Mouse (Mus musculus): ENCODE data around the gene Lrrc27. TPM values are rescaled to one million over a fixed set of nuclear protein-coding genes. Genes with fewer than 3 reads are reported as not detected.

Lrrc27 gene
- polyA plus RNA-seq, 1 experiment, result 4.6 TPM

DNA sequence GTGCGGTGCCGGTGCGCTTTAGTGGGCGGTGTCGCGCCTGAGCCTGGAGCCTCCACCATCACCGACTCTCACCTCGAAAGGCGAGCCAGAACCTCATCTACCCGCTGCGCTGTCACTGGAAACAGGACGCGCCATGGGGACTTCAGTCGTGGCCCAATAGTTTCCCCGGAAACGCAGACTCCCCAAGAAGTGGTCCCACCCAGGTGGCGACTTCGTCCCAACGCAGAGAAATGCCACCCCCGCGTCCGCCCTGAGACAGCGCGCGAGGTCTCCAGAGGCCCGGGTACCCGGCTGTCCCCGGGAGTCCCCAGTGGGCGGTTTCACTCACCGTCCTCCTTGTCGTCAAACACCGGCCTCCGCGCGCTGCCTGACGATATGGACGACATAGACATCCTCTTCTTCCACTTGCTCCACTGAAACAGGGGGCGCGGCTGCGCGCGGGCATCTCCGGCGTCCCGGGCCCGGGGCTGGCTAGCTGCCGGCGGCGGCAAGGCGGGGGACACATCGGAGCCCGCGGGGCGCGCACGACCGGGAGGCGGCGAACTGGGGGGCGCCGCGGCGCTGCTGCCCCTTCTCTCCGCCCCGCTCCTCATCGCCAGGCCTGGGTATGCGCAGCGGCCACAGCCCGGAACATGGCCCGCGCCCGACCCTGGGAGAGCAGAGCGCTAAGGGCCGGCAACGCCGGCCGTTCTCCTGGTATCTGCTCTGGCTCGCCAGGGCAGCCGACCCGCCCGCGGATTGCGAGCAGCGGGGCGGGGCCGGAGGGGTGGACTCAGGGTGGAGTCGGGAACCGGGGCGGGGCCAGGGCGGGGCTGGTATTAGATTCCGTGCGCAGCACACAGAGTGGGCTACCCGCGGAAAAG lies 24.8 kb upstream of the Lrrc27 start:
- TF ChIP-seq POLR2A (IDR thresholded peaks at IDR 0.05; ENCODE audit: borderline replicate concordance, low read depth, low read length) (no peak), CTCF (IDR thresholded peaks at IDR 0.05; ENCODE audit: low read depth, low read length) (no peak)
- Histone ChIP-seq H3K4me1 (ENCODE audit: control insufficient read depth, insufficient read depth, low read length) (no peaks in the 10 kb centered on the region), H3K4me3 (ENCODE audit: insufficient read depth, low read length) (peak overlapping the region; percentile 65)

DNA sequence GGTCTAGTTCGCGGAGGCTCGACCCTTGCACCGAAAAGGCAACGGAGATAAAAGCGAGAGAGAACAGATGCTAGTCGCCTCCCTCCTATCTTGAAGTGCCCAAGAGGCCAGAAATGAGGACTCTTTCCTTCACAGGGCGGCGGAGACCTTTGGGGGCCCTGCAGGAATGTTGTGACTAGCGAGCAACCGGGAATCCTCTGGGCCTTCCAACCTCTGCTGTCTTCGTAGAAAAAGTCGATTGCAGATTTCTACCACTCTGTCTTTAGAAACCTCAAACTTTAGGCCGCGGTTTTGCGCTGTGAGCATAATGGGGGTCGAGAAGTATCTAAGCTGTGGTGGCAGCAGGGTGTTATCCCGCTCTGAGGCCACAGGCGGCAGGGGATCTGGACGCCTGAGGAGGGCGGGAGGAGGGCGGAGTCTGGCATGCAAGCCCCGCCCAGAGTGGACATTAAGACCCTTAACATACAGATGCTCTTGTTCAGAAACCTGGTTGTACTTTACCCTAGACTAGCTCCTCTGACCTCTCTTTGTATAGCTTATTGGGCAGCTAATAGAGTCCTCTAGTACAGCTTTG lies 24.1 kb upstream of the Lrrc27 start:
- Histone ChIP-seq H3K4me3 (ENCODE audit: insufficient read depth, low read length) (peak overlapping the region; percentile 65), H3K27ac (ENCODE audit: insufficient read depth, low read depth, low read length) (no peak overlapping the region), H3K4me1 (ENCODE audit: control insufficient read depth, insufficient read depth, low read length) (no peaks in the 10 kb centered on the region)
- no peak for TF ChIP-seq POLR2A (IDR thresholded peaks at IDR 0.05; ENCODE audit: borderline replicate concordance, low read depth, low read length)
- TF ChIP-seq CTCF (IDR thresholded peaks at IDR 0.05; ENCODE audit: low read depth, low read length), result no peak

More for the DNA sequence above, 24.8 kb upstream of the Lrrc27 start:
- H3K27ac ChIP-seq (ENCODE audit: insufficient read depth, low read depth, low read length), result no peak overlapping the region

DNA sequence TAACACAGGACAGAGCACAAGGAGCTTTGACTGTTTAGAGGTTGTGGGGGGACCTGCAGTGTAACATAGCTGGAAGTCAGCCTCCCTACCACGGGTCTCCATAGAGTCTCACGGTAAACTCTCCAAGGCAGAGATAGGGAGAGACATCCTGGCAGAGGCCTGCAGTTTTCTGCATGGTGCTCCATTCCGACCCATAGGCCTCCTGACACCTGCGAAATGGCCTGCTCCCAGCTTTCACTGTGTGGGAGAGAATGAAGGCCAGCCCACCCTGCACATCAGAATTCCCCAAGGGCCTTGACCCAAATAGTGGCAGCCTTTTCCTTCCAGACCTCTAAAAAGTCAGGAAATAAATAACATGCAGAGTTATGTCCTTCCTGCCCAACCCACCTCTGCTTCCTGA lies 22.2 kb upstream of the Lrrc27 start:
- no peak for TF ChIP-seq CTCF (IDR thresholded peaks at IDR 0.05; ENCODE audit: low read depth, low read length)
- TF ChIP-seq POLR2A (IDR thresholded peaks at IDR 0.05; ENCODE audit: borderline replicate concordance, low read depth, low read length), result no peak
- no peaks in the 10 kb centered on the region for H3K4me1 ChIP-seq (ENCODE audit: control insufficient read depth, insufficient read depth, low read length)
- no peak overlapping the region for H3K4me3 ChIP-seq (ENCODE audit: insufficient read depth, low read length)
- no peak overlapping the region for H3K27ac ChIP-seq (ENCODE audit: insufficient read depth, low read depth, low read length)

DNA sequence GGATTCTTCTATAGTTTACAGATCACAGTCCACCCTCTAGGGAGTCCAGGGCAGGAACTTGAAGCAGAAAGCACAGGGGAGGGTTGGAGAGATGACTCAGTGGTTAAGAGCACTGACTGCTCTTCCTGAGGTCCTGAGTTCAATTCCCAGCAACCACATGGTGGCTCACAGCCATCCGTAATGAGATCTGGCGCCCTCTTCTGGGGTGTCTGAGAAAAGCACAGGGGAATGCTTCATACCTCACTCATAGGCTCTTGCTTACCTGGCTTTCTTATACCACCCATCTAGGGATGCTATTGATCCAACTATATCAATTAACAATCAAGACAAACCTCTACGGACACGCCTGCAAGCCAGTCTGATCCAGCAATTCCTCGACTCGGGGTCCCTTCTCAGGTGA lies 21.2 kb upstream of the Lrrc27 start:
- Histone ChIP-seq H3K4me1 (ENCODE audit: control insufficient read depth, insufficient read depth, low read length) (no peaks in the 10 kb centered on the region), H3K4me3 (ENCODE audit: insufficient read depth, low read length) (no peak overlapping the region), H3K27ac (ENCODE audit: insufficient read depth, low read depth, low read length) (no peak overlapping the region)
- TF ChIP-seq CTCF (IDR thresholded peaks at IDR 0.05; ENCODE audit: low read depth, low read length) (no peak), POLR2A (IDR thresholded peaks at IDR 0.05; ENCODE audit: borderline replicate concordance, low read depth, low read length) (no peak)

GRCm38 (mm10) chr7:139197022-139197421 lies 15.8 kb upstream of the Lrrc27 start:
- no peak overlapping the region for H3K4me3 ChIP-seq (ENCODE audit: insufficient read depth, low read length)
- TF ChIP-seq CTCF (IDR thresholded peaks at IDR 0.05; ENCODE audit: low read depth, low read length), result no peak
- no peak for TF ChIP-seq POLR2A (IDR thresholded peaks at IDR 0.05; ENCODE audit: borderline replicate concordance, low read depth, low read length)
- H3K27ac ChIP-seq (ENCODE audit: insufficient read depth, low read depth, low read length), result no peak overlapping the region
- no peaks in the 10 kb centered on the region for H3K4me1 ChIP-seq (ENCODE audit: control insufficient read depth, insufficient read depth, low read length)

DNA sequence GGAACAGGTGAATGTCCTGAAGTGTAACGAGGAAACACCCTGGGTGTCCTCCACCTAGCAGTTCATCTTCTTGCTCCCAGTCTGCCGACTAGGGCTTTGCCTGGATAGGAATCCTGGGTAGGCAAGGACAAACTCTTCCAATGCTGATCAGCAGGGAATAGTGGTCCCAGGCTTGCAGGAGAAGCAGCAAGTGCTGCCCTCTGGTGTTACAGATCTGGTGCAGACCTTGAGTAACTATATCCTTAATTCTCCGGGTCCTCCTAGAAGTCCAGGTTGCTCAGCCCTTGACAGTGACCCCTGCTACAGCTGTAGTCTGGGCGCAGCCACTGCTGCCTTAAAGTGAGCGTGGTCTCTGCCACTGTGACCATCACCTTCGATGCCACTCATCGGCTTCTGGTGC lies 12.7 kb upstream of the Lrrc27 start:
- no peak overlapping the region for H3K4me3 ChIP-seq (ENCODE audit: insufficient read depth, low read length)
- H3K4me1 ChIP-seq (ENCODE audit: control insufficient read depth, insufficient read depth, low read length), result no peaks in the 10 kb centered on the region
- no peak overlapping the region for H3K27ac ChIP-seq (ENCODE audit: insufficient read depth, low read depth, low read length)
- TF ChIP-seq POLR2A (IDR thresholded peaks at IDR 0.05; ENCODE audit: borderline replicate concordance, low read depth, low read length) (no peak), CTCF (IDR thresholded peaks at IDR 0.05; ENCODE audit: low read depth, low read length) (peak; percentile 49; the same call in 1 of the 2 replicates)

- Histone ChIP-seq H3K4me3 (ENCODE audit: insufficient read depth, low read length) (no peak overlapping the region), H3K4me1 (ENCODE audit: control insufficient read depth, insufficient read depth, low read length) (no peaks in the 10 kb centered on the region), H3K27ac (ENCODE audit: insufficient read depth, low read depth, low read length) (no peak overlapping the region)
- TF ChIP-seq POLR2A (IDR thresholded peaks at IDR 0.05; ENCODE audit: borderline replicate concordance, low read depth, low read length) (no peak), CTCF (IDR thresholded peaks at IDR 0.05; ENCODE audit: low read depth, low read length) (no peak)
These were observed 11.6 kb upstream of the Lrrc27 start for GRCm38 (mm10) chr7:139201209-139201608.

GRCm38 (mm10) chr7:139208023-139208772 lies 4.6 kb upstream of the Lrrc27 start:
- H3K4me3 ChIP-seq (ENCODE audit: insufficient read depth, low read length), result no peak overlapping the region
- TF ChIP-seq CTCF (IDR thresholded peaks at IDR 0.05; ENCODE audit: low read depth, low read length) (peak; percentile 81), POLR2A (IDR thresholded peaks at IDR 0.05; ENCODE audit: borderline replicate concordance, low read depth, low read length) (no peak)
- H3K27ac ChIP-seq (ENCODE audit: insufficient read depth, low read depth, low read length), result no peak overlapping the region
- H3K4me1 ChIP-seq (ENCODE audit: control insufficient read depth, insufficient read depth, low read length), result peaks cover 13% of the 10 kb centered on the region

DNA sequence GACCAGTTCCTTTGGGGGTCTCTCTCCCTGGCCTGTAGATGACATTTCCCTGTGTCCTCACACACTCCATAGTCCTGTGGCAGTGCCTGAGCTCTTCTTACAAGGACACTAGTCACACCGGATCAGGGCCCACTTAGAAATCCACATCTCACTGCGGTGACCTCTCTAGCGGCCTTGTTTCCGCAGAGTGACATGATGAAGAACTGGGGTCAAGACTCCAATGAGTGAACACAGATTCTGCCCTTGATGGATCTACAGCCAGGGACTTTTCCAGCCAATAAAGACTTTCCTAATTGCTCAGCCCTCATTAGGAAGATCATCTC lies 4.1 kb upstream of the Lrrc27 start:
- H3K27ac ChIP-seq (ENCODE audit: insufficient read depth, low read depth, low read length), result no peak overlapping the region
- H3K4me3 ChIP-seq (ENCODE audit: insufficient read depth, low read length), result no peak overlapping the region
- no peak for TF ChIP-seq CTCF (IDR thresholded peaks at IDR 0.05; ENCODE audit: low read depth, low read length)
- no peak for TF ChIP-seq POLR2A (IDR thresholded peaks at IDR 0.05; ENCODE audit: borderline replicate concordance, low read depth, low read length)
- peaks cover 16% of the 10 kb centered on the region for H3K4me1 ChIP-seq (ENCODE audit: control insufficient read depth, insufficient read depth, low read length)

GRCm38 (mm10) chr7:139211761-139212160 lies 1.0 kb upstream of the Lrrc27 start:
- H3K4me3 ChIP-seq (ENCODE audit: insufficient read depth, low read length), result no peak overlapping the region
- peak overlapping the region; percentile 39; the same call in 1 of the 2 replicates for H3K27ac ChIP-seq (ENCODE audit: insufficient read depth, low read depth, low read length)
- TF ChIP-seq CTCF (IDR thresholded peaks at IDR 0.05; ENCODE audit: low read depth, low read length) (no peak), POLR2A (IDR thresholded peaks at IDR 0.05; ENCODE audit: borderline replicate concordance, low read depth, low read length) (no peak)
- peaks cover 18% of the 10 kb centered on the region for H3K4me1 ChIP-seq (ENCODE audit: control insufficient read depth, insufficient read depth, low read length)
